Mouse (Mus musculus) heart, postnatal 0 days (tissue): ENCODE data around the gene Igfbpl1. TPM values are rescaled to one million over a fixed set of nuclear protein-coding genes. Genes with fewer than 3 reads are reported as not detected.

ENCODE experiments used
- ATAC-seq: fragments of 200-750 bp; cut with Nextera tagmentation; 2 replicates; pipeline ENCODE4 v1.8.0; 2017; ENCODE audit warnings: low read depth, moderate number of reproducible peaks, moderate library complexity; ENCODE audit not compliant: insufficient read depth
- DNase-seq: peaks from one replicate; pipeline ENCODE4 v3.0.0-alpha.2; 2016; ENCODE audit warnings: low spot score
- H3K27ac ChIP-seq: fragments of 300-500 bp; sonication (generic); 2 replicates; pipeline ENCODE4 v1.5.1; 2014; ENCODE audit warnings: low read depth, mild to moderate bottlenecking
- H3K27me3 ChIP-seq: fragments of 300-500 bp; sonication (generic); 2 replicates; pipeline ENCODE4 v1.6.1; 2014; ENCODE audit warnings: low read length, mixed read lengths; ENCODE audit not compliant: control insufficient read depth, insufficient read depth
- H3K36me3 ChIP-seq: fragments of 300-500 bp; sonication (generic); replicated peaks from 2 replicates; pipeline ENCODE4 v1.6.1; 2014; ENCODE audit warnings: low read length, mixed read lengths; ENCODE audit not compliant: control insufficient read depth, insufficient read depth
- H3K4me1 ChIP-seq: fragments of 300-500 bp; sonication (generic); 2 replicates; pipeline ENCODE4 v1.6.1; 2014; ENCODE audit warnings: antibody characterized with exemption; ENCODE audit not compliant: control insufficient read depth, insufficient read depth
- H3K4me2 ChIP-seq: fragments of 300-500 bp; sonication (generic); 2 replicates; pipeline ENCODE4 v1.6.1; 2014; ENCODE audit warnings: low read depth, mild to moderate bottlenecking, low read length, moderate library complexity
- H3K4me3 ChIP-seq: fragments of 300-500 bp; sonication (generic); 2 replicates; pipeline ENCODE4 v1.5.1; 2014; ENCODE audit warnings: low read depth, low read length
- H3K9ac ChIP-seq: fragments of 300-500 bp; sonication (generic); replicated peaks from 2 replicates; pipeline ENCODE4 v1.6.1; 2014; ENCODE audit warnings: low read depth, low read length, mixed read lengths
- H3K9me3 ChIP-seq: fragments of 300-500 bp; sonication (generic); replicated peaks from 2 replicates; pipeline ENCODE4 v1.6.1; 2016; ENCODE audit warnings: low read length; ENCODE audit not compliant: control insufficient read depth
- CTCF ChIP-seq: IDR thresholded peaks from 2 replicates; pipeline ENCODE4 v1.5.1; 2016; ENCODE audit warnings: antibody characterized with exemption, control low read depth, low read depth
- EP300 ChIP-seq: IDR thresholded peaks from 2 replicates; pipeline ENCODE4 v1.6.1; 2016; ENCODE audit warnings: antibody characterized with exemption, low read depth
- WGBS: fragments of 180-500 bp; shearing (Covaris S2); extraction: QIAGEN DNeasy Blood & Tissue Kit; methylation state at CpG from one replicate; pipeline ENCODE4 v1.1.7; 2014; 5-methylcytosine and 5-hydroxymethylcytosine counted together
- polyA plus RNA-seq: library from polyadenylated mRNA; unstranded; fragments of >200 nt; fragmentation: Nextera tagmentation; extraction: Ambion mirVana; gene quantifications from 2 replicates; pipeline ENCODE4 v1.2.1, GENCODE M21; 2015
- total RNA-seq: library from RNA; depleted of rRNA; stranded (reverse); fragments of >200 nt; gene quantifications from 2 replicates; pipeline ENCODE4 v1.2.3, GENCODE M21; 2014; ENCODE audit warnings: low replicate concordance; rRNA removed

Igfbpl1 gene
- total RNA-seq, result 9.3 and 9.7 TPM in 2 replicates
- polyA plus RNA-seq, result 1.6 and 2.0 TPM in 2 replicates

GRCm38 (mm10) chr4:45826275-45827040 is at the start of gene Igfbpl1:
Igfbpl1 (minus strand) TSS chr4:45826923.
- peak within 1 kb of the TSS; percentile 52 for H3K9ac ChIP-seq
- H3K4me1 ChIP-seq, result no peaks in the 10 kb centered on the region
- no peak for TF ChIP-seq CTCF
- no peak for TF ChIP-seq EP300
- no peaks in the 10 kb centered on the region for H3K36me3 ChIP-seq
- H3K27me3 ChIP-seq, result peaks cover 47% of the 10 kb centered on the region
- no peaks in the 10 kb centered on the region for H3K9me3 ChIP-seq
- peak within 1 kb of the TSS; percentile 85 for H3K4me2 ChIP-seq
- DNase-seq, result no peak
- ATAC-seq, result peak; percentile 66; the same call in 1 of the 2 replicates
- H3K27ac ChIP-seq, result no peak within 1 kb of the TSS
- peak within 1 kb of the TSS; percentile 50 for H3K4me3 ChIP-seq
- 3% methylated on average over 79 of the region's 91 CpGs for WGBS

DNA sequence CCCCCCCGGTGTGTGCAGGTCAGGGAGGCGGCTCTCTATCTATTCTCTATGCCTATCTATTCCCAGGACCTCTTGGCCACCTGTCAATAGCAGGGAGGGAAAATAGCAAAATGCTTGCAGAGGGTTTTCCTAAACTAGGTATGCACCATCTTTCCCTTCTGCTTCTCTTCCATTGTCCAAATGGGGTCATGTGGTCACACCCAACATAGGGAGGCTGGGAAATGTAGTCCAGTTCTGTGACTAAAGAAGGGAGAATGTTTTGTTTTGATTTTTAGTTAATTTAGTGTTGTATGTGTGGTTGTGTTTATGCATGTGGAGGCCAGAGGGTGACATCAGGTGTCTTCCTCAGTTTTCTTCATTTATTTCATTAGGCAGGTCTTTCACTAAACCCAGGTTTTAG is 45.4 kb upstream of the Igfbpl1 start:
- Histone ChIP-seq H3K4me3 (no peak overlapping the region), H3K4me2 (no peak overlapping the region), H3K9ac (no peak overlapping the region), H3K4me1 (peaks cover 4% of the 10 kb centered on the region; the same call in 1 of the 2 replicates), H3K27me3 (no peaks in the 10 kb centered on the region), H3K36me3 (no peaks in the 10 kb centered on the region), H3K27ac (no peak overlapping the region), H3K9me3 (no peaks in the 10 kb centered on the region)
- DNase-seq (no peak), ATAC-seq (no peak)
- no peak for TF ChIP-seq CTCF
- no peak for TF ChIP-seq EP300
- 38% methylated on average over 1 of the region's 2 CpGs for WGBS

DNA sequence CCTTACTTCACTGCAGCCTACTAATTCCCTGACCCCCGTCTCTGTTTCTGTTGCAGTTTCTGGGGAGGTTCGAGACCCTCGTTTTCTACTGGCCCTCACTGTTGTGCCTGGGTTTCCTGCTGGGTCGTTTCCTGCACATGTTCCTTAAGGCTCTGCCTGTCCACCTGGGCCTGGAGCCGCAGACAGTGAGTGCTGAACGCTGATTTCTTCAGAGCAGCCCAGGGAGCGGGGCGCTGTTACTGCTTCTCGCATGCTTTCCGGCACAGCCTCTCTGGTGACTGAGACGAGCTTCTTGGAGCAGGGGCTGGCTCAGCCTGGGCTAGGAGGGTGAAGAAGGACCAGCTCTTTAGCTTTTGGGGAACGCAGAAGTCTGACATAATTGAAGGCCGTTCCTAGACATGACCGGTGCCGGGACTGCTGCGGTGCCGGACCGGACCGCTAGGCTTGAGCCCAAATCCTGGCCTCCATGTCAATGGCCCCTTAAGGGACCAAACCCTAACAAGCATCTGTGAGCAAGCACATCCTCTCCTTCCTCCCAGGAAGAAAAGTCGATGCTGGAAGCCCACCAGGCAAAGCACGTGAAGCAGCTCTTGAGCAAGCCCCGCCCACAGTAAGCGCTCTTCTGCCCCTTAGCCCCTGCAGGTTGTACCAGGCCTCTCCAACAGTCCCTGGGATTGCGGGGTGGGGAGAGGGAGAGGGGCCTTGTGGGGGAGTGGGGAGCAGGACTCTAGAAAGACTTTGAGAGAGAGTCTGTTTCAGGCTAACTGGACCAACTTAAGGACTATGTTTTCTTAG is 42.5 kb upstream of the Igfbpl1 start:
- DNase-seq (no peak), ATAC-seq (no peak)
- Histone ChIP-seq H3K27me3 (no peaks in the 10 kb centered on the region), H3K4me2 (peak overlapping the region; percentile 19; the same call in 1 of the 2 replicates), H3K4me3 (no peak overlapping the region), H3K9ac (no peak overlapping the region; the same call in 1 of the 2 replicates), H3K9me3 (no peaks in the 10 kb centered on the region), H3K36me3 (no peaks in the 10 kb centered on the region), H3K27ac (no peak overlapping the region), H3K4me1 (peaks cover 4% of the 10 kb centered on the region; the same call in 1 of the 2 replicates)
- TF ChIP-seq EP300 (no peak), CTCF (no peak)
- WGBS, result 32% methylated on average over 24 of the region's 24 CpGs

DNA sequence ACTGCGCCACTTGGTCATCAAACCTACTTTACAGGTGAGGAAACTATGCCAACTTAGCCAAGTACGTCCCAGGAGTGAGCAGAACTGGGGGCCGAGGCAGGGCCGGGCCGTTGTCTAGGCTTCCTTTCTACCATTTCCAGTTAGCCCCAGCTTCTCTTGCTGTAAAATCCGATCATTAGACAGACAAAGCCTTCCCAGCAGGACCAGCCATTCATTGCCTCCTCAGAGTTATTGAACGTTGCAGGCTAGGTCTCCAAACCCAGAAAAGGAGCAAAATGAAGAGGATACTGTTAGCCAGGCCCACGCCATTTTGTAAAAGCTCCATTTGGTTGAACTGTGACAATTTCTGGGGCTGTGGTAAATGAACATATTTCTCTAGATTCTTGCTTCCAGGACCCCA is 40.7 kb upstream of the Igfbpl1 start:
- WGBS, result 87% methylated on average over 8 of the region's 8 CpGs
- H3K27ac ChIP-seq, result no peak overlapping the region
- H3K9me3 ChIP-seq, result no peaks in the 10 kb centered on the region
- peaks cover 4% of the 10 kb centered on the region; the same call in 1 of the 2 replicates for H3K4me1 ChIP-seq
- TF ChIP-seq CTCF, result no peak
- ATAC-seq (no peak), DNase-seq (no peak)
- no peak overlapping the region for H3K9ac ChIP-seq
- no peak overlapping the region for H3K4me3 ChIP-seq
- H3K36me3 ChIP-seq, result no peaks in the 10 kb centered on the region
- H3K27me3 ChIP-seq, result no peaks in the 10 kb centered on the region
- H3K4me2 ChIP-seq, result no peak overlapping the region

DNA sequence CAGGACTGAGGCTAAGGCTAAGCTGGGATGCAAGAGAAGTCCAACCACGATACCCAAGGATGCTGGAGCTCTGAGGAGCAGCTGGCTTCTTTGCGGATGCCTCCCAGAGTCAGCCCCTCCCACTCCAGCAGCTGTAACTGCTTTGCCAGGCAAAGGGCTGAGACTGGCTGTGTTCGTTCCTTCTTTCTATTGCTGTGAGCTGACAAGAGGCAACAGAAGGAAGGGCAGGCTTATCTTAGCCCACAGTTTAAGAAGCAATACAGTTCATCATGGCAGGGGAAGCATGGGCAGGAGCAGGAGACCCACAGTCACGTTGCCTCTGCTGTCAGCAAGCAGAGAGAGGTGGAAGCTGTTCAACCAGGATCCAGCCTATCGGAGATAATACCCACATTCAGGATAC is 34.4 kb upstream of the Igfbpl1 start:
- no peak for ATAC-seq
- Histone ChIP-seq H3K4me1 (0 out of 2 replicates have a peak, but pooled peaks cover 6% of the 10 kb centered on the region), H3K36me3 (no peaks in the 10 kb centered on the region), H3K9me3 (0 out of 2 replicates have a peak, but pooled peaks cover 4% of the 10 kb centered on the region), H3K27me3 (no peaks in the 10 kb centered on the region), H3K4me3 (no peak overlapping the region), H3K27ac (no peak overlapping the region), H3K9ac (no peak overlapping the region), H3K4me2 (no peak overlapping the region)
- TF ChIP-seq EP300 (no peak), CTCF (no peak)
- no peak for DNase-seq
- WGBS, result 54% methylated on average over 5 of the region's 5 CpGs
